ENCODE assay signal across 8 mouse cellular contexts in genomic region chr13:64180888-64181287, GRCm38 (mm10). TPM values are rescaled to one million over a fixed set of nuclear protein-coding genes. Genes with fewer than 3 reads are reported as not detected.
DNase-seq lines count a peak whose midpoint lies in the region; ATAC-seq and TF ChIP-seq lines count a peak whose summit lies in the region.
"Had no signal": no experiment of that assay in that cellular context is flagged by ENCODE, and none has a peak within 500 bp of the region (broad histone marks: within the 10 kb centered on the region; RNA-seq: fewer than 3 reads in every experiment).

No protein-coding gene starts in this region.

- no peak for ATAC-seq in midbrain, postnatal 0 days (ENCODE audit: low FRiP score)
- ATAC-seq in midbrain, embryonic 15.5 days (replicated peaks), result no peak
- peak; percentile 47; the same call in 1 of the 2 replicates for ATAC-seq in liver, embryonic 13.5 days (ENCODE audit: low read depth)

- no peak overlapping the region for H3K4me3 ChIP-seq in midbrain, postnatal 0 days (ENCODE audit: low read depth, low read length)
- no peak overlapping the region for H3K4me3 ChIP-seq in midbrain, embryonic 15.5 days
- H3K4me3 ChIP-seq in liver, embryonic 13.5 days (replicated peaks), result no peak overlapping the region
- H3K4me3 ChIP-seq: megakaryocyte, embryonic 14.5 days had no signal

- no peaks in the 10 kb centered on the region for H3K27me3 ChIP-seq in midbrain, postnatal 0 days (ENCODE audit: insufficient read depth, low read length)
- H3K27me3 ChIP-seq in midbrain, embryonic 15.5 days (replicated peaks), result no peaks in the 10 kb centered on the region
- no peaks in the 10 kb centered on the region for H3K27me3 ChIP-seq in liver, embryonic 13.5 days
- H3K27me3 ChIP-seq: megakaryocyte, embryonic 14.5 days had no signal

- DNase-seq in midbrain, postnatal 0 days (ENCODE audit: low spot score), result peak; percentile 36
- peak; percentile 87 for DNase-seq in R1 (ENCODE audit: low read depth, low spot score)
- DNase-seq in cerebellum, adult 9-11 months, result peak; percentile 35
- peak; percentile 46 to 76 for DNase-seq in heart, postnatal 14 days
- peak; percentile 19 for DNase-seq in liver, embryonic 13.5 days
- DNase-seq in right cerebral cortex, postnatal 10 days (ENCODE audit: low spot score in 2 of 2), result peak; percentile 50 to 72

- WGBS in midbrain, postnatal 0 days, result 86% methylated on average over 3 of the region's 3 CpGs
- 88% methylated on average over 3 of the region's 3 CpGs for WGBS in midbrain, embryonic 15.5 days
- 62% methylated on average over 3 of the region's 3 CpGs for WGBS in liver, embryonic 13.5 days (ENCODE audit: insufficient replicate concordance)

- intact Hi-C loops in heart, postnatal 14 days (cut with DNase I), result loop anchor here (5.0 to 10.0 kb wide), 2 partner anchors 126 to 254 kb away; partner anchors contain the start of gene Cdk20

- peak; percentile 72 for TF ChIP-seq CTCF in midbrain, postnatal 0 days (IDR thresholded peaks at IDR 0.05)

- H3K4me1 ChIP-seq in midbrain, postnatal 0 days (ENCODE audit: insufficient read depth, low read length), result no peaks in the 10 kb centered on the region
- H3K4me1 ChIP-seq in midbrain, embryonic 15.5 days, result no peaks in the 10 kb centered on the region
- peaks cover 10% of the 10 kb centered on the region for H3K4me1 ChIP-seq in liver, embryonic 13.5 days (replicated peaks)

- no peak overlapping the region for H3K4me2 ChIP-seq in midbrain, postnatal 0 days (ENCODE audit: low read depth, low read length, poor library complexity, severe bottlenecking)
- no peak overlapping the region for H3K4me2 ChIP-seq in midbrain, embryonic 15.5 days
- no peak overlapping the region for H3K4me2 ChIP-seq in liver, embryonic 13.5 days

- no peaks in the 10 kb centered on the region for H3K9me3 ChIP-seq in midbrain, postnatal 0 days (ENCODE audit: low read length)
- no peaks in the 10 kb centered on the region for H3K9me3 ChIP-seq in midbrain, embryonic 15.5 days
- no peaks in the 10 kb centered on the region for H3K9me3 ChIP-seq in liver, embryonic 13.5 days (replicated peaks)
- H3K9me3 ChIP-seq: megakaryocyte, embryonic 14.5 days had no signal

- H3K27ac ChIP-seq in midbrain, postnatal 0 days (ENCODE audit: low read depth, low read length), result no peak overlapping the region
- no peak overlapping the region for H3K27ac ChIP-seq in midbrain, embryonic 15.5 days
- H3K27ac ChIP-seq in liver, embryonic 13.5 days, result no peak overlapping the region

- H3K36me3 ChIP-seq in midbrain, postnatal 0 days (ENCODE audit: insufficient read depth, low read length), result peaks cover 23% of the 10 kb centered on the region
- peaks cover 14% of the 10 kb centered on the region; the same call in 1 of the 2 replicates for H3K36me3 ChIP-seq in midbrain, embryonic 15.5 days (replicated peaks)
- H3K36me3 ChIP-seq in liver, embryonic 13.5 days, result no peaks in the 10 kb centered on the region

- H3K9ac ChIP-seq in midbrain, postnatal 0 days (replicated peaks; ENCODE audit: low read length, poor library complexity, severe bottlenecking), result no peak overlapping the region
- H3K9ac ChIP-seq in midbrain, embryonic 15.5 days, result no peak overlapping the region
- no peak overlapping the region for H3K9ac ChIP-seq in liver, embryonic 13.5 days

RNA-seq across cellular contexts. Expression of gene Habp4, which starts 19.3 kb away (rescaled TPM):
- 55.6 and 68.0 TPM in 2 replicates for total RNA-seq in midbrain, postnatal 0 days (2014; rRNA removed)
- 60.3 and 64.5 TPM in 2 replicates for polyA plus RNA-seq in midbrain, postnatal 0 days (2015; fragmentation: Nextera tagmentation; extraction: Ambion mirVana)
- 39.0 and 41.4 TPM in 2 replicates for polyA plus RNA-seq in midbrain, embryonic 15.5 days (2015; fragmentation: Nextera tagmentation; extraction: Ambion mirVana)
- total RNA-seq in heart, postnatal 14 days (2021), result 10 to 100 TPM; 42.5 to 43.5 TPM
- 7.5 and 9.1 TPM in 2 replicates for polyA plus RNA-seq in liver, embryonic 13.5 days (2015; fragmentation: Nextera tagmentation; extraction: Ambion mirVana)

RNA-seq across cellular contexts. Expression of gene Zfp367, which starts 27.9 kb away (rescaled TPM):
- 7.1 and 8.6 TPM in 2 replicates for total RNA-seq in midbrain, postnatal 0 days (2014; rRNA removed)
- 3.3 and 3.4 TPM in 2 replicates for polyA plus RNA-seq in midbrain, postnatal 0 days (2015; fragmentation: Nextera tagmentation; extraction: Ambion mirVana)
- 4.2 and 4.9 TPM in 2 replicates for polyA plus RNA-seq in midbrain, embryonic 15.5 days (2015; fragmentation: Nextera tagmentation; extraction: Ambion mirVana)
- 10 to 100 TPM; 19.4 to 20.3 TPM for total RNA-seq in heart, postnatal 14 days (2021)
- 21.9 and 25.7 TPM in 2 replicates for polyA plus RNA-seq in liver, embryonic 13.5 days (2015; fragmentation: Nextera tagmentation; extraction: Ambion mirVana)

RNA-seq across cellular contexts. Expression of gene Slc35d2, which starts 51.7 kb away (rescaled TPM):
- total RNA-seq in midbrain, postnatal 0 days (2014; rRNA removed), result 0.99 and 2.6 TPM in 2 replicates
- polyA plus RNA-seq in midbrain, postnatal 0 days (2015; fragmentation: Nextera tagmentation; extraction: Ambion mirVana), result 1.0 and 1.1 TPM in 2 replicates
- 0.82 and 1.1 TPM in 2 replicates for polyA plus RNA-seq in midbrain, embryonic 15.5 days (2015; fragmentation: Nextera tagmentation; extraction: Ambion mirVana)
- total RNA-seq in heart, postnatal 14 days (2021), result 1 to 10 TPM; 1.4 to 1.8 TPM
- 5.6 and 6.0 TPM in 2 replicates for polyA plus RNA-seq in liver, embryonic 13.5 days (2015; fragmentation: Nextera tagmentation; extraction: Ambion mirVana)

Comparison
In these comparisons a context has a peak if more than half of its experiments do, and no peak if none do; other contexts are left out.
1. DNase-seq: peak in every context shown above with its lines; median percentile 87 in R1; 61 in heart, postnatal 14 days; 61 in right cerebral cortex, postnatal 10 days; 36 in midbrain, postnatal 0 days; 35 in cerebellum, adult 9-11 months; 19 in liver, embryonic 13.5 days.